Mouse (Mus musculus) midbrain, embryonic 10.5 days (tissue): ENCODE measurements around the gene Calhm5. TPM values are rescaled to one million over a fixed set of nuclear protein-coding genes. Genes with fewer than 3 reads are reported as not detected.

Experiments used
- DNase-seq: peaks from one replicate; pipeline ENCODE4 v3.0.0-alpha.2; 2017; ENCODE audit warnings: low spot score
- H3K27ac ChIP-seq: fragments of 300-500 bp; sonication (generic); replicated peaks from 2 replicates; pipeline ENCODE4 v1.5.1; 2016; ENCODE audit warnings: mild to moderate bottlenecking
- H3K27me3 ChIP-seq: fragments of 300-500 bp; sonication (generic); 2 replicates; pipeline ENCODE4 v1.6.1; 2016; ENCODE audit warnings: low read depth, mild to moderate bottlenecking; ENCODE audit not compliant: poor library complexity, severe bottlenecking
- H3K36me3 ChIP-seq: fragments of 300-500 bp; sonication (generic); 2 replicates; pipeline ENCODE4 v1.6.1; 2016; ENCODE audit warnings: mild to moderate bottlenecking, moderate library complexity
- H3K4me1 ChIP-seq: fragments of 300-500 bp; sonication (generic); 2 replicates; pipeline ENCODE4 v1.6.1; 2016
- H3K4me3 ChIP-seq: fragments of 300-500 bp; sonication (generic); 2 replicates; pipeline ENCODE4 v1.5.1; 2016; ENCODE audit warnings: mild to moderate bottlenecking, moderate library complexity
- H3K9me3 ChIP-seq: fragments of 300-500 bp; sonication (generic); replicated peaks from 2 replicates; pipeline ENCODE4 v1.6.1; 2016; ENCODE audit warnings: mild to moderate bottlenecking
- WGBS: fragments of 180-500 bp; shearing (Covaris S2); methylation state at CpG from one replicate; pipeline ENCODE4 v1.1.7; 2016; 5-methylcytosine and 5-hydroxymethylcytosine counted together
- polyA plus RNA-seq: library from polyadenylated mRNA; unstranded; fragments of >200 nt; fragmentation: Nextera tagmentation; extraction: Ambion mirVana; gene quantifications from 2 replicates; pipeline ENCODE4 v1.2.1, GENCODE M21; 2016

Calhm5 gene
- polyA plus RNA-seq, 1 experiment from 2014 or later, result 0.17 TPM

DNA sequence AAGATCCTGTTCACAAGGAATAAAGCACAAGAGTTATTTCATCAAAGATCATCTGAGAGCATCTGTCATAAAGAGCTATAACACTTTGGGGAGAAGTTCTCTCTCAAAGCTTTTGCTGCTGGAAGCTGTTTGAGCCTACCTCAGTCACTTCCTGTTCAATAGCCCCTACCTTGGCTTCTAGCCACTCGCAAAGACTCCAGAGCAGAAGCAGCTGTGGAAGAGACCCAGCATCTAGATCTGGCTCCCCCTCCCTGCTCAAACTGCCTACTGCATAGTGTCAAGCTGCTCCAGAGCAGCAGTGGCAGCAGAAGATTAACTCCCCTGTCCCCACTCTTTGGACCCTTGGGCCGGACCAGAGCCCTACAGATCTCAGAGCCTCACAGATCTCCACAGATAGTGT lies 42.3 kb downstream of the Calhm5 start:
- Histone ChIP-seq H3K9me3 (no peaks in the 10 kb centered on the region), H3K4me1 (no peaks in the 10 kb centered on the region), H3K27me3 (no peaks in the 10 kb centered on the region), H3K36me3 (no peaks in the 10 kb centered on the region), H3K27ac (no peak overlapping the region), H3K4me3 (no peak overlapping the region)
- no peak for DNase-seq
- 84% methylated on average over 2 of the region's 2 CpGs for WGBS

DNA sequence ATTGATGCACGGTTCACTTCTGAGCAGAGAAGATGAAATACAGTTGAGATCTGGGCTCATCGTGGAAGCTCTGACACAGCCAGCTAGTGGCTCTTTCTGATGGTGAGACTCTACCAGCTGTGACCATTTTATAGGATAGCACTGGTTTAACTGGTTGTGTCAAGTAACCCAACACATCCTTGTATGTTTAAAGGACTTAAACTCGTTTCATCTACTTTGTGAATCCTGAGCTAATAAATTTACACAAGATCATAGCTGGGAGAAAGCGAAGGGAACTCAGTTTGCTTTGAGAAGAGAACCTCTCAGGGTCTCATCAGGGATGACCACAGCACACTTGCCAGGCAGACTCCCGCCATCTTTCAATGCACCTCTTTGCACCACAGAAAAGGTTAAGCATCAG lies 52.1 kb downstream of the Calhm5 start, which contains the start of gene Calhm4:
TSS of gene Calhm4 (minus strand) at position 101 of the 400 bp plus-strand sequence.
- Histone ChIP-seq H3K27ac (no peak within 1 kb of the TSS), H3K9me3 (no peaks in the 10 kb centered on the region), H3K27me3 (no peaks in the 10 kb centered on the region), H3K4me3 (no peak within 1 kb of the TSS), H3K36me3 (no peaks in the 10 kb centered on the region), H3K4me1 (no peaks in the 10 kb centered on the region)
- WGBS, result 82% methylated on average over 5 of the region's 5 CpGs
- no peak for DNase-seq

Other genes with a start within 250 kb of the Calhm5 start
- not detected in 2 replicates for gene Sult3a1, start 238.8 kb downstream of the Calhm5 start, polyA plus RNA-seq
- gene Rsph4a, start 191.4 kb downstream of the Calhm5 start, polyA plus RNA-seq, result 0.09 and 0.11 TPM in 2 replicates
- 21.1 and 25.0 TPM in 2 replicates for gene Zup1, start 145.2 kb downstream of the Calhm5 start, polyA plus RNA-seq
- 134 and 154 TPM in 2 replicates for gene Rwdd1, start 76.9 kb downstream of the Calhm5 start, polyA plus RNA-seq
- gene Trappc3l, start 58.9 kb downstream of the Calhm5 start, polyA plus RNA-seq, result not detected in 2 replicates
- not detected in 2 replicates for gene Calhm4, start 52.2 kb downstream of the Calhm5 start, polyA plus RNA-seq
- gene Calhm6, start 31.5 kb upstream of the Calhm5 start, polyA plus RNA-seq, result 0.21 and 0.36 TPM in 2 replicates
- gene Dse, start 111.2 kb upstream of the Calhm5 start, polyA plus RNA-seq, result 22.0 and 22.8 TPM in 2 replicates
- gene Tspyl1, start 185.7 kb upstream of the Calhm5 start, polyA plus RNA-seq, result 65.0 and 78.0 TPM in 2 replicates
- gene Tspyl4, start 200.9 kb upstream of the Calhm5 start, polyA plus RNA-seq, result 38.1 and 61.6 TPM in 2 replicates